Mouse (Mus musculus): ENCODE results near the gene Loxl1.

DNA sequence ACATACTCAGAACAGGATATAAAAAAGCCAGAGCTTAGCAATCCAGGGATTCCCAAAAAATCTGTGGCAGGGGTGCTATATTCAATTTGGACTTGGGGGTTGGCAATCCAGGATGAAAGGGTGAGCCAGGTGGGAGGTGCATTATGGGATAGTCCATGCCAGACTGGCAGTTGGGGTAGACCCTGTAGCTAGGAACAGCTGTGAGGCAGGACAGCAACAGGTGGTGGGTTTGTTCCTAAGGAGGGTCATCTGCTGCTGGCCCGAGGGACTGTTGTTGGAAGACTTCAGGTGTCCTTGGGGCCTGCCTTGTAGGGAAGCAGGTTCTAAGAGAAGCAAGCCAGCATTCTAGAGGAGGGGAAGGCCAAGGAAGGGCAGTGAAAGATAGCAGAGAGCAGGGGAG lies 48.4 kb upstream of the Loxl1 start:
- TF ChIP-seq CTCF (IDR thresholded peaks at IDR 0.05; ENCODE audit: low read depth) (no peak), EP300 (IDR thresholded peaks at IDR 0.05; ENCODE audit: low read depth) (no peak)

All from liver, embryonic 14.5 days (tissue).